Mouse (Mus musculus): ENCODE data around the gene Serbp1.

DNA sequence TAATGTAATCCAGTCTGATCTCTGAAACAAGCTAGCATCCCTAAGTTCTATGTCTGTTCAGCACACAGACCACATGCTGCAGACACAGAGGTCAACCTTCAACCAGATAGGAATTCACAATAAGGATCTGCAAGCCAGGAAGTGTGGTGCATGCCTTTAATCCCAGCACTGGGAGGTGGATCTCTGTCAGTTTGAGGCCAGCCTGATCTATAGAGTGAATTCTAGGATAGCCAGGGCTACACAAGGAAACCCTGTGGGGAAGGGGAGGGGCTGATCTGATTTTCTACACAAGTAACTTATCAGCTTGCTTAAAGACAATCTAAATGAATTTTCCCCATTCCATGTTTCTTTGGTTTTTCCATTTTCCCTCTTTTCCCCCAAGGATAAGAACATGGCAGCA, 17.2 kb upstream of the Serbp1 start:
- TF ChIP-seq CTCF (IDR thresholded peaks at IDR 0.05) (no peak), EP300 (IDR thresholded peaks at IDR 0.05) (no peak)
